Mouse (Mus musculus) retina, adult 2 months (tissue): ENCODE results near the gene Ddx51.

ENCODE experiments used
- DNase-seq: peaks from one replicate; pipeline ENCODE4 v3.0.0-alpha.2; 2012; ENCODE audit warnings: low read depth, low spot score

The Ddx51 gene

GRCm38 (mm10) chr5:110652719-110653648 lies at the start of gene Ddx51, which contains the start of gene Noc4l:
Gene Ddx51 (plus strand): TSS chr5:110653451.
Gene Noc4l (minus strand): TSS chr5:110653417.
- peak; percentile 88 for DNase-seq

GRCm38 (mm10) chr5:110604311-110604710 lies 48.9 kb upstream of the Ddx51 start:
- DNase-seq, result no peak

GRCm38 (mm10) chr5:110605531-110606221 lies 47.6 kb upstream of the Ddx51 start:
- no peak for DNase-seq

GRCm38 (mm10) chr5:110607767-110608166 lies 45.5 kb upstream of the Ddx51 start:
- no peak for DNase-seq

GRCm38 (mm10) chr5:110608336-110608735 lies 44.9 kb upstream of the Ddx51 start:
- no peak for DNase-seq

GRCm38 (mm10) chr5:110608941-110609340 lies 44.3 kb upstream of the Ddx51 start:
- peak; percentile 28 for DNase-seq

DNA sequence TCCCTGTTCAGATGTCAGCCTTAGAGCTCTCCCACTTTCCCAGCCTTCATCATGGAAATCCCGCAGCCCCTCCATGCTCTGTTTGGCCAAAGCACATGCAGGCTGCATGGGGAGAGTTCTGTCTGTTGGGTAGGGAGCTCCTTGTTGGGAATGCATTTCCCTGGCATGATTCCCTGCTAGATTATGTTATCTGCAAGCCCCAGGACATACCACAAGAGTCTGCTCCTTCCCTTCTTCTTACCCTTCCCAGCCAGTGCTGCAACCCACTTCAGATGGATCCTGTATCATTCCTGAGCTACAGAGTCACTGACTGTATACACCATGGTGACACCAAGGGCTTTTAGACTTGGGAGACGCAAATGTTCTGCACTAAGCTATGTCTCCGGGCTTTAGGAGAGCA lies 43.8 kb upstream of the Ddx51 start:
- DNase-seq, result no peak

- DNase-seq, result no peak
Observed at GRCm38 (mm10) chr5:110609868-110610267, 43.4 kb upstream of the Ddx51 start.

- DNase-seq, result no peak
Observed at GRCm38 (mm10) chr5:110610484-110610883, 42.8 kb upstream of the Ddx51 start.

GRCm38 (mm10) chr5:110611435-110612158 lies 41.7 kb upstream of the Ddx51 start:
- DNase-seq, result no peak

DNA sequence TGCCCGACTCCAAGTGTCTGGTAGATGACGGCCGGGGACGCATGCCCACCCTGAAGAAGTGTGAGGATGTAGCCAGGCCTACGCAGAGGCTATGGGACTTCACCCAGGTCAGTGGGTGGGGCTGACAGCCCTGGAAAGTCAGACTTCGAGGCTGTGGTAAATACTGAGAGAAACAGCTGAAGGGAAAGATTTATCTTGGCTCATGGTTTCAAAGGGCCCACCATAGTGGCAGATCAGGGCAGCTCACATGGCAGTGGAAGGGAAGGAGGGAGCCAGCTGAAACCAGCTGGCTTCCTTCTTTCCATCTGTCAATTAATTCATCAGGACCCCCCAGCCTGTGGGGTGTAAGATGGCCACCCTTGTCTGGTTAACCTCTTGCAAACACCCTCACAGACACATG lies 34.0 kb upstream of the Ddx51 start:
- no peak for DNase-seq

DNA sequence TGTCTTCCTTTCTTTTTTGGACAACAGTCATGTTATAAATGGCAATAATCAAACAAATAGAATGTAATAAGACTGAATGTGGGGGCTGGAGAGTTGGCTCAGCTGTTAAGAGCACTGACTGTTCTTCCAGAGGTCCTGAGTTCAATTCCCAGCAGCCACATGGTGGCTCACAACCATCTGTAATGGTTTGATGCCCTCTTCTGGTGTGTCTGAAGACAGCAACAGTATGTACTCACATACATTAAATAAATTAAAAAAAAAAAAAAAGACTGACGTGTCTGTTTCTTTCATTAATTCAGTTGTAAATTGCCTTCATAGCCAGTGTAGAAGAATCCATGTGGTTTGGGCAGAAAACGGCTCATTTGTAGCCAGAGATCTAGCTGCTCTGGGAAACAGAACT lies 28.9 kb upstream of the Ddx51 start:
- no peak for DNase-seq

- no peak for DNase-seq
Observed at GRCm38 (mm10) chr5:110627351-110627750, 25.9 kb upstream of the Ddx51 start.

GRCm38 (mm10) chr5:110628156-110628555 lies 25.1 kb upstream of the Ddx51 start:
- DNase-seq, result no peak

DNA sequence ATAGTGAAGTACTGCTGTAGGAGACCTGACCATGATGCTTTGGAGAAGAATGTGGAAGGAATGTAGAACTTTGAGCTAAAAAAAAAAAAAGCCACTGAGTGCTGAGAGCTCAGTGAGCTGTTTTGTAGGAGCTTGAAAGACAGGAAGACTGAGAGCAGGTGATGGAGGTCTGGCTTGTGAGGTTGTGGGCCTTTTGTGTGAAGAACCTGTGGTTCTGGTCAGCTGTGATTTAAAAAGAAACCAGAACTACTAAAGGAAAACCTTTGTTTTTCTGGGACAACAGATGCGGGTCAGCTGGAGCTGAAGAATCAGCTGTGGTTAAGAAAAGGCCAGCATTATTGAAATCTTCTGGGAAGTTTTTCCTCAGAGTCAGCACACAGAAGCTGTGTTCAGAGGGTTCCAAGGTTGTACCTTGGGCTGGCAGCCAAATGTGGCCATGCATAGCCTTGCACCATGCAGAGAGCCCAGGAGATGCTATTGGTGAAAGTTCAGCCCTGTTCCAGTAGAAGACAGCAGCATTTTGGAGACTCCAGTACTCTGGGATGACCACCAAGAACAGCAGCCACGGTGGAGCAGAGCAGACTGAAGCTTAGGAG lies 23.6 kb upstream of the Ddx51 start:
- no peak for DNase-seq

DNA sequence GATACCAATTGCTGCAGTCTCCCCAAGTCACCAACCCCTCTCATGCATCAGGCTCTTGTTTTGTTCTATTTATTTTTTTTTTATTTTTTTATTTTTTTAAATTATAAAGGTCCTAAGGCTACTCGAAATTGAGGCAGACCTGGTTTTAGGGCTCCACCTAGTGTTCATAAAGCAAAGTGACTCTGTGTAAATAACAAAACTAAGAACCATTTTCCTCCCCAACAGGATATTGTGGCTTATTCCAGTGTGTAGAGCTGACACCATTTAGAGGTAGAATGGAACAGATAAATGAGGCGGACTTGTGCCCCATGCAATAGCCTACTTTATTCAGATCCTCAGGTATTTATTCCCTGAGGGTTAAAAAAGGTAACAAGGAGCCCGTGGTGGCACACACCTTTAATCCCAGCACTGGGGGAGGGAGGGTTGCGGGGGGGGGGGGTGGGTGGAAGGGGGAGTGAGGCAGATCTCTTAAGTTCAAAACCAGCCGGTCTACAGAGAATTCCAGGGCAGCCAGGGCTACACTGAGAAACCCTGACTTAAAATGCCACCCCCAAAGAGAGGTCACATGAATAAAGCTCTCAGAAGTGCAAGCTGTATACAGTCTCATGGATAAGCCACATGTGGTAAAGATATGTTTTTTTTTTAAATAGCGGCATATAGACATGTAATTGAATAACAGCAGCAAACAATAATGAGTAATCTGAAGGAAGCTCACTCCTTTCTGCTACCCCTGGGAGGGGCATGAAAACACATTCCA lies 17.1 kb upstream of the Ddx51 start:
- DNase-seq, result peak; percentile 29

DNA sequence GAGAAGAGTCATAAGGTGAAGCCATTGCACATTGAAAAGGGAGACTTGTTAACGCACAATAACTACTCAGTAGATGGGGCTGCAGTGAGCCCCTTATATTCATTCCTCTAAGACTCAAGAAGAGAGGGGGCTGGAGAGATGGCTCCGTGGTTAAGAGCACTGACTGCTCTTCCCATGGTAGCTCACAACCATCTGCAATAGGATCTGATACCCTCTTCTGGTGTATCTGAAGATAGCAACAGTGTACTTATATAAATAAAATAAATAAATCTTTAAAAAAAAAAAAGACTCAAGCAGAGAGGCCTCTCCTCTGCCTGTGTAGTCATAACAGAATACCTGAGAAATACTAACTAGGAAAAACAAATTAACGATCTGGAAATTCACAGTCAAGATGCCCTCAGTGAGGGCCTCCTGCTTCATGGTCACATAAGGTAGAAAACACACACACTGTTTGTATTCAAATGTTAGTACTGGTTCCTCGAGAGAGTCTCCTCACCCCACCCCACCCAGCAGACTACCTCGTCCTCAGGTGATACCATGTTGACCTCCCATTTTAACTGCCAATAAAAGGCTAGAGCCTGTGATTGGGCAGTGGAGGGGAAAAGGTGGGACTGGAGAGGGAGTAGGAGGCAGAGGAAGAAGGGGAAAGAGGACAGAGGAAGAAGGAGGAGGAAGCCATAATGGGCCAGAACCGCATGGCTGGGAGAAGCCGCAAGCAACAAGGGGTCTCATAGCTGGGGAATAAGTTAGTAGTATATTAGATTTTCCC lies 14.8 kb upstream of the Ddx51 start:
- no peak for DNase-seq

DNA sequence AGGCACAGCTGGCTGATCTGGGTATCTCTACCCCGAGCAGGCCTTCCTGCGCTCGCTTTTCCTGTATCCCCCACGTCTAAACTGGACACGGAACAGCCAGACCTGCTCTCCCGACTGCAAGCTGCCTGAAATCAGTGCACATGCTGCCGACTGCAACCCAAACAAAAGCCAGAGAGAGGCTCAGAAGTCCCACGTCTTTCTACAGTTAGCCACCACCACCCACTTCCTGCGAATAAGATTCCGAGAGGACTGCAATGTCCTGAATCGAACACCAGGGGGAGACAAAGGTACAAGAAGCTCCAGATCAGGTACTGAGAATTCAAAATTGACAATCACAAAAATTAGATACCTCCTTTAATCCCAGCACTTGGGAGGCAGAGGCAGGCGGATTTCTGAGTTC lies 13.8 kb upstream of the Ddx51 start:
- DNase-seq, result peak; percentile 45

DNA sequence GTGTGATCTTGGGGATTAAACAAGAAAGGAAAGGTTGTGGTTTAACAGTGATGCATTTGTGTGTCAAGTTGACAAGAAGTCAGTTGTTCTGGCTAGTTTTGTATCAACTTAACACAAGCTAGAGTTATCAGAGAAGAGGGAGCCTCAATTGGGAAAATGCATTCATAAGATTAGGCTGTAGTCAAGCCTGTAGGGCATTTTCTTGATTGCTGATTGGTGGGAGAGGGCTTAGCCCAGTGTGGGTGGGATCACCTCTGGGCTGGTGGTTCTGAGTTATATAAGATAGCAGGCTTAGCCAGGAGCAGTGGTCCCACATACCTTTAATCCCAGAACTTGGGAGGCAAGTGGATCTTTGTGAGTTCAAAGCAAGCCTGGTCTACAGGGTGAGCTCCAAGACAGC lies 6.9 kb upstream of the Ddx51 start:
- no peak for DNase-seq

DNA sequence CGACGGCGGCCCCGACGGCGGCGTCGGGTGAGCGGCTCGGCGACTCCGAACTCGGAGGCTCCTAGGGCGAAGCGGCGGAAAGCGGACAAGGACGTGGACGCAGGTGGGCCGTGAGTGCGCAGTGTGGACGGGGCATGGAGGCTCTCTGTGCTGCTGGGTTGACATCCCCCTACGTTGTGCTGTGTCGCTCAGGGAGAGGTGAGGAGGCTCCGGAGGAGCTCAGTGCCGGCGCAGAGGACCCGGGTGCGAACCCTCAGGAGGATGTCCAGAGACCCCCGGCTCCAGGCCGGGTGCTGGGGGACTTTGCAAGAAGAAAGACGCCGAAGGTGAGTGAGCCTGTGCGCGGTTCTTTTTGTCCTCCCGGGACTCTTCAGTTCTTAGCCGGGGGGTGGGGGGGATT lies 435 bp downstream of the Ddx51 start:
- DNase-seq, result peak; percentile 8
